Mouse (Mus musculus): ENCODE data around the gene Rrp8.

DNA sequence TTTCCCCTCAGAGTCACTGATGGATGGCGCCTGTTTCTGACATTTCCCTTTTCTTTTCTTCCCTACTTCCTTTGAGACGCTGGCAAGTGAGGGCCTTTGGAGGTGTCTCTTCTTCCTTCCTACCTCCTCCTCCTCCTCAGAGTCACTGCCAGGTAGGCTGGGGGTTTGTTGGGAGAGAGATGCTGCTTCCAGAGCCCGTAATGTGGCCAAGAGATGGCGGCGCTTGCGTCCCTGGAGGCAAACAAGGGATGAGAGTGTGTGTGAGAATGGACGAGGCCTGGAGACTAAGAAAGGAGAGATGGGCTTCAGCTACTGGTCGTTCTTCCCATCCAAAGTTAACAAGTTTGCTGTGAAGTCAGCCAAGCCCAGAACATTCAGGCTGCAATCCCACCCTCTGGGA lies 2.4 kb downstream of the Rrp8 start:
- TF ChIP-seq CTCF (IDR thresholded peaks at IDR 0.05; ENCODE audit: borderline replicate concordance, control insufficient read depth, extremely low read depth, insufficient read depth, low read length, poor library complexity), result no peak
- no peak for TF ChIP-seq POLR2A (IDR thresholded peaks at IDR 0.05; ENCODE audit: control insufficient read depth, extremely low read depth, insufficient read depth, low read length, poor library complexity)
